Mouse (Mus musculus) heart, postnatal 4 days (tissue): ENCODE data around the gene Arrdc2. TPM values are rescaled to one million over a fixed set of nuclear protein-coding genes. Genes with fewer than 3 reads are reported as not detected.
A peak's percentile ranks its signal among the peaks of the same experiment; 100 is the strongest.

ENCODE experiments used
- DNase-seq: peaks from one replicate; pipeline ENCODE4 v3.0.0; 2021
- total RNA-seq, 2 experiments: library from RNA; stranded (reverse); gene quantifications; 2 replicates each; pipeline ENCODE4 v1.2.3; 2021

Arrdc2 gene
- 1 to 10 TPM; 5.1 to 7.5 TPM for total RNA-seq

GRCm38 (mm10) chr8:70839408-70840351, at the start of gene Arrdc2:
Gene Arrdc2 (minus strand): TSS chr8:70839720.
- DNase-seq = peak; percentile 99

GRCm38 (mm10) chr8:70887669-70888068, 48.1 kb upstream of the Arrdc2 start:
- DNase-seq = no peak

- DNase-seq = peak; percentile 70
Measured at GRCm38 (mm10) chr8:70885612-70886011, 46.1 kb upstream of the Arrdc2 start.

- DNase-seq = no peak
Measured at GRCm38 (mm10) chr8:70884683-70885082, 45.2 kb upstream of the Arrdc2 start.

- DNase-seq = no peak
Measured at GRCm38 (mm10) chr8:70884186-70884585, 44.7 kb upstream of the Arrdc2 start.

- DNase-seq = no peak
Measured at GRCm38 (mm10) chr8:70880546-70880945, 41.0 kb upstream of the Arrdc2 start.

- DNase-seq = peak; percentile 73
Measured at GRCm38 (mm10) chr8:70880126-70880525, 40.6 kb upstream of the Arrdc2 start.

- DNase-seq = no peak
Measured at GRCm38 (mm10) chr8:70879500-70879899, 40.0 kb upstream of the Arrdc2 start.

- DNase-seq = no peak
Measured at GRCm38 (mm10) chr8:70878178-70878577, 38.7 kb upstream of the Arrdc2 start.

- DNase-seq = no peak
Measured at GRCm38 (mm10) chr8:70876382-70876781, 36.9 kb upstream of the Arrdc2 start.

GRCm38 (mm10) chr8:70874441-70874840, 34.9 kb upstream of the Arrdc2 start:
- no peak for DNase-seq

- peak; percentile 97 for DNase-seq
Measured at GRCm38 (mm10) chr8:70873364-70873985, 34.0 kb upstream of the Arrdc2 start, which contains the start of gene Ccdc124. Gene Ccdc124 (minus strand): TSS chr8:70873935.

GRCm38 (mm10) chr8:70872643-70873363, 33.3 kb upstream of the Arrdc2 start:
- no peak for DNase-seq

GRCm38 (mm10) chr8:70871195-70871807, 31.8 kb upstream of the Arrdc2 start:
- no peak for DNase-seq

- peak; percentile 85 for DNase-seq
Measured at GRCm38 (mm10) chr8:70869601-70870041, 30.1 kb upstream of the Arrdc2 start.

- DNase-seq = no peak
Measured at GRCm38 (mm10) chr8:70869199-70869571, 29.7 kb upstream of the Arrdc2 start.

- no peak for DNase-seq
Measured at GRCm38 (mm10) chr8:70868559-70869198, 29.2 kb upstream of the Arrdc2 start.

GRCm38 (mm10) chr8:70866566-70866965, 27.0 kb upstream of the Arrdc2 start:
- no peak for DNase-seq

GRCm38 (mm10) chr8:70866001-70866520, 26.5 kb upstream of the Arrdc2 start:
- no peak for DNase-seq

GRCm38 (mm10) chr8:70865350-70866000, 26.0 kb upstream of the Arrdc2 start:
- DNase-seq = peak; percentile 99

GRCm38 (mm10) chr8:70864712-70865221, 25.2 kb upstream of the Arrdc2 start:
- DNase-seq = peak; percentile 38
